ENCODE assay signal across 13 mouse cellular contexts in genomic region chr17:31831097-31831865, GRCm38 (mm10). TPM values are rescaled to one million over a fixed set of nuclear protein-coding genes. Genes with fewer than 3 reads are reported as not detected.
DNase-seq lines count a peak whose midpoint lies in the region; ATAC-seq lines count a peak whose summit lies in the region.
"Had no signal": no experiment of that assay in that cellular context is flagged by ENCODE, and none has a peak within 500 bp of the region (broad histone marks: within the 10 kb centered on the region; RNA-seq: fewer than 3 reads in every experiment).

No protein-coding gene starts in this region.

- H3K4me1 ChIP-seq in heart, embryonic 12.5 days (replicated peaks): peaks cover 62% of the 10 kb centered on the region
- peaks cover 34% of the 10 kb centered on the region for H3K4me1 ChIP-seq in embryonic facial prominence, embryonic 12.5 days

- WGBS in heart, embryonic 12.5 days: 63% methylated on average over 6 of the region's 6 CpGs
- WGBS in embryonic facial prominence, embryonic 12.5 days: 43% methylated on average over 6 of the region's 6 CpGs

- H3K27ac ChIP-seq in heart, embryonic 12.5 days (ENCODE audit: poor library complexity, severe bottlenecking): peak overlapping the region; percentile 5; the same call in 1 of the 2 replicates
- peak overlapping the region; percentile 74 for H3K27ac ChIP-seq in embryonic facial prominence, embryonic 12.5 days
- H3K27ac ChIP-seq: kidney, embryonic 15.5 days; limb, embryonic 12.5 days; midbrain, embryonic 10.5 days had no signal

- H3K9ac ChIP-seq in heart, embryonic 12.5 days: no peak overlapping the region
- H3K9ac ChIP-seq in embryonic facial prominence, embryonic 12.5 days: no peak overlapping the region
- H3K9ac ChIP-seq: kidney, embryonic 15.5 days; limb, embryonic 12.5 days had no signal

- no peaks in the 10 kb centered on the region for H3K27me3 ChIP-seq in heart, embryonic 12.5 days (replicated peaks)
- H3K27me3 ChIP-seq in embryonic facial prominence, embryonic 12.5 days: no peaks in the 10 kb centered on the region
- H3K27me3 ChIP-seq: kidney, embryonic 15.5 days; limb, embryonic 12.5 days had no signal

- ATAC-seq in heart, embryonic 12.5 days (ENCODE audit: insufficient number of reproducible peaks, low FRiP score): no peak
- peak; percentile 83 for ATAC-seq in CD4-positive, CD25-positive, alpha-beta regulatory T cell, adult 4 months
- ATAC-seq in embryonic facial prominence, embryonic 12.5 days (ENCODE audit: insufficient number of reproducible peaks, insufficient read depth, low FRiP score, low TSS enrichment): no peak
- ATAC-seq: hindbrain, embryonic 16.5 days had no signal

- no peak overlapping the region for H3K4me3 ChIP-seq in heart, embryonic 12.5 days
- H3K4me3 ChIP-seq in embryonic facial prominence, embryonic 12.5 days: no peak overlapping the region
- H3K4me3 ChIP-seq: kidney, embryonic 15.5 days; limb, embryonic 12.5 days; midbrain, embryonic 10.5 days had no signal

- DNase-seq in heart, adult 8-10 months (ENCODE audit: low spot score): no peak
- DNase-seq in mesoderm, embryonic 11.5 days (ENCODE audit: low read depth, low spot score): peak; percentile 29
- DNase-seq in left cerebral cortex, adult 18-20 months (ENCODE audit: low spot score in 2 of 2): no peak
- DNase-seq in cerebellum, postnatal 10 days: no peak
- DNase-seq: layer of hippocampus, adult 9-11 months; thymus, postnatal 25 days had no signal

- no peak overlapping the region for H3K4me2 ChIP-seq in heart, embryonic 12.5 days
- no peak overlapping the region for H3K4me2 ChIP-seq in embryonic facial prominence, embryonic 12.5 days (replicated peaks)
- H3K4me2 ChIP-seq: kidney, embryonic 15.5 days; limb, embryonic 12.5 days had no signal

- H3K9me3 ChIP-seq in heart, embryonic 12.5 days (replicated peaks): peaks cover 8% of the 10 kb centered on the region; the same call in 1 of the 2 replicates
- H3K9me3 ChIP-seq in embryonic facial prominence, embryonic 12.5 days: no peaks in the 10 kb centered on the region; the same call in 1 of the 2 replicates
- H3K9me3 ChIP-seq: kidney, embryonic 15.5 days had no signal

- H3K36me3 ChIP-seq in heart, embryonic 12.5 days: no peaks in the 10 kb centered on the region
- no peaks in the 10 kb centered on the region for H3K36me3 ChIP-seq in embryonic facial prominence, embryonic 12.5 days
- H3K36me3 ChIP-seq: kidney, embryonic 15.5 days; limb, embryonic 12.5 days; midbrain, embryonic 10.5 days had no signal

RNA-seq across cellular contexts. Expression of gene Sik1, which starts 24.3 kb away (rescaled TPM):
- 23.3 and 24.3 TPM in 2 replicates for polyA plus RNA-seq in heart, embryonic 12.5 days (2016; fragmentation: Nextera tagmentation; extraction: Ambion mirVana)
- 10 to 100 TPM; 19.0 to 34.0 (median 30.2) TPM for total RNA-seq in heart, adult 8-10 months (2022)
- 1 to 10 TPM; 2.0 to 4.2 TPM for polyA plus RNA-seq in CD4-positive, CD25-positive, alpha-beta regulatory T cell, adult 4 months (2017; shearing (Covaris generic))
- 13.0 and 15.8 TPM in 2 replicates for polyA plus RNA-seq in embryonic facial prominence, embryonic 12.5 days (2016; fragmentation: Nextera tagmentation; extraction: Ambion mirVana)
- total RNA-seq in left cerebral cortex, adult 18-20 months (2021): 10 to 100 TPM; 28.3 to 37.8 TPM
